Mouse (Mus musculus) layer of hippocampus, adult 11-12 months (tissue): ENCODE measurements around the gene Trp73.

ENCODE experiments used
- DNase-seq: peaks from one replicate; pipeline ENCODE4 v3.0.0; 2022; ENCODE audit warnings: low spot score

Gene Trp73

GRCm38 (mm10) chr4:154140182-154140212 lies at the start of gene Trp73:
TSS of gene Trp73 (minus strand) at chr4:154140208.
- no peak for DNase-seq

- DNase-seq: no peak
These were observed 48.9 kb upstream of the Trp73 start for GRCm38 (mm10) chr4:154188948-154189347.

GRCm38 (mm10) chr4:154186002-154186537 lies 46.1 kb upstream of the Trp73 start:
- DNase-seq: no peak

- no peak for DNase-seq
These were observed 45.0 kb upstream of the Trp73 start for GRCm38 (mm10) chr4:154185001-154185400.

GRCm38 (mm10) chr4:154183566-154183965 lies 43.6 kb upstream of the Trp73 start:
- DNase-seq: no peak

- no peak for DNase-seq
These were observed 41.0 kb upstream of the Trp73 start for GRCm38 (mm10) chr4:154181001-154181400.

GRCm38 (mm10) chr4:154177257-154177656 lies 37.2 kb upstream of the Trp73 start:
- DNase-seq: no peak

GRCm38 (mm10) chr4:154171931-154172604 lies 32.1 kb upstream of the Trp73 start:
- DNase-seq: no peak

GRCm38 (mm10) chr4:154171151-154171930 lies 31.3 kb upstream of the Trp73 start:
- no peak for DNase-seq

GRCm38 (mm10) chr4:154170506-154171150 lies 30.6 kb upstream of the Trp73 start, which contains the start of gene Megf6:
TSS of gene Megf6 (plus strand) at chr4:154170730.
- no peak for DNase-seq

GRCm38 (mm10) chr4:154170021-154170420 lies 30.0 kb upstream of the Trp73 start:
- no peak for DNase-seq

GRCm38 (mm10) chr4:154167053-154167452 lies 27.0 kb upstream of the Trp73 start:
- peak; percentile 50 for DNase-seq

GRCm38 (mm10) chr4:154163296-154163695 lies 23.3 kb upstream of the Trp73 start:
- DNase-seq: peak; percentile 76

- peak; percentile 97 for DNase-seq
These were observed 20.8 kb upstream of the Trp73 start, which contains the start of gene Tprgl for GRCm38 (mm10) chr4:154160538-154161390. TSS of gene Tprgl (minus strand) at chr4:154160666.

- DNase-seq: no peak
These were observed 20.0 kb upstream of the Trp73 start for GRCm38 (mm10) chr4:154159961-154160537.

GRCm38 (mm10) chr4:154159002-154159401 lies 19.0 kb upstream of the Trp73 start:
- DNase-seq: peak; percentile 90

GRCm38 (mm10) chr4:154157970-154158662 lies 18.1 kb upstream of the Trp73 start:
- no peak for DNase-seq

GRCm38 (mm10) chr4:154156050-154156449 lies 16.0 kb upstream of the Trp73 start:
- DNase-seq: no peak

GRCm38 (mm10) chr4:154154104-154154503 lies 14.1 kb upstream of the Trp73 start:
- DNase-seq: no peak

- no peak for DNase-seq
These were observed 6.3 kb upstream of the Trp73 start for GRCm38 (mm10) chr4:154146342-154146741.

- no peak for DNase-seq
These were observed 4.7 kb upstream of the Trp73 start for GRCm38 (mm10) chr4:154144712-154145111.
